Mouse (Mus musculus): ENCODE results near the gene Blm.

GRCm38 (mm10) chr7:80406186-80406585 is 128.7 kb downstream of the Blm start:
- TF ChIP-seq CTCF (IDR thresholded peaks at IDR 0.05; ENCODE audit: insufficient read depth, low read length) (no peak), POLR2A (IDR thresholded peaks at IDR 0.05; ENCODE audit: borderline replicate concordance, extremely low read depth, low read depth, low read length) (no peak)

Measured in lung, adult 2 months (tissue).